Comparison of ENCODE assay signal across 7 mouse cellular contexts in genomic region chr6:55676663-55677311, GRCm38 (mm10). TPM values are rescaled to one million over a fixed set of nuclear protein-coding genes. Genes with fewer than 3 reads are reported as not detected.
A peak's percentile ranks its signal among the peaks of the same experiment; 100 is the strongest.
DNase-seq lines count a peak whose midpoint lies in the region; ATAC-seq and TF ChIP-seq lines count a peak whose summit lies in the region.

No protein-coding gene starts in this region.

- H3K9ac ChIP-seq in embryonic facial prominence, embryonic 12.5 days = peak overlapping the region; percentile 42
- no peak overlapping the region for H3K9ac ChIP-seq in heart, embryonic 16.5 days (ENCODE audit: low read length)
- 0 out of 2 replicates have a peak overlapping the region, but pooled peaks have one; percentile 38 for H3K9ac ChIP-seq in neural tube, embryonic 12.5 days

- peak; percentile 82 for ATAC-seq in embryonic facial prominence, embryonic 12.5 days (ENCODE audit: insufficient number of reproducible peaks, insufficient read depth, low FRiP score, low TSS enrichment)
- ATAC-seq in heart, embryonic 16.5 days (replicated peaks; ENCODE audit: extremely low read depth, insufficient read depth, low FRiP score) = no peak; the same call in 1 of the 2 replicates
- peak; percentile 80 for ATAC-seq in neural tube, embryonic 12.5 days (ENCODE audit: low FRiP score, low read depth)

- H3K4me2 ChIP-seq in embryonic facial prominence, embryonic 12.5 days (replicated peaks) = peak overlapping the region; percentile 70
- peak overlapping the region; percentile 54 for H3K4me2 ChIP-seq in heart, embryonic 16.5 days (ENCODE audit: low read depth, low read length)
- H3K4me2 ChIP-seq in neural tube, embryonic 12.5 days (replicated peaks) = peak overlapping the region; percentile 74

- no peak for TF ChIP-seq CTCF in E14TG2a.4 (conservative IDR thresholded peaks at IDR 0.05; ENCODE audit: low read length)

- H3K27ac ChIP-seq in embryonic facial prominence, embryonic 12.5 days = no peak overlapping the region
- H3K27ac ChIP-seq in heart, embryonic 16.5 days (ENCODE audit: low read length) = no peak overlapping the region
- no peak overlapping the region for H3K27ac ChIP-seq in neural tube, embryonic 12.5 days

- no peaks in the 10 kb centered on the region for H3K36me3 ChIP-seq in E14TG2a.4 (ENCODE audit: insufficient read depth, low read length)
- H3K36me3 ChIP-seq in embryonic facial prominence, embryonic 12.5 days = no peaks in the 10 kb centered on the region
- H3K36me3 ChIP-seq in heart, embryonic 16.5 days (ENCODE audit: control insufficient read depth, insufficient read depth) = no peaks in the 10 kb centered on the region
- H3K36me3 ChIP-seq in neural tube, embryonic 12.5 days = no peaks in the 10 kb centered on the region

- WGBS in embryonic facial prominence, embryonic 12.5 days = 2% methylated on average over 26 of the region's 27 CpGs
- WGBS in heart, embryonic 16.5 days = 2% methylated on average over 27 of the region's 27 CpGs
- WGBS in neural tube, embryonic 12.5 days = 3% methylated on average over 27 of the region's 27 CpGs

- intact Hi-C loops in left cerebral cortex, postnatal 10 days (cut with DNase I) = loop anchor here (5.0 kb wide), 2 partner anchors 139 to 154 kb away; no protein-coding TSS in a partner anchor

- DNase-seq in Muller cell, postnatal 12 days (ENCODE audit: inconsistent ontology term) = peak; percentile 60
- DNase-seq in left cerebral cortex, postnatal 10 days (ENCODE audit: extremely low spot score in 1 of 2, low spot score in 2 of 2) = peak; percentile 26 to 59
- no peak for DNase-seq in urinary bladder, adult 18-20 months (ENCODE audit: low spot score in 2 of 2)

- peaks cover 6% of the 10 kb centered on the region for H3K4me1 ChIP-seq in E14TG2a.4 (replicated peaks; ENCODE audit: low read depth, low read length)
- H3K4me1 ChIP-seq in embryonic facial prominence, embryonic 12.5 days = peaks cover 8% of the 10 kb centered on the region
- peaks cover 6% of the 10 kb centered on the region; the same call in 1 of the 2 replicates for H3K4me1 ChIP-seq in heart, embryonic 16.5 days (ENCODE audit: control insufficient read depth, insufficient read depth, low read length)
- peaks cover 9% of the 10 kb centered on the region for H3K4me1 ChIP-seq in neural tube, embryonic 12.5 days

- H3K9me3 ChIP-seq in E14TG2a.4 (ENCODE audit: low read length) = no peaks in the 10 kb centered on the region
- no peaks in the 10 kb centered on the region for H3K9me3 ChIP-seq in embryonic facial prominence, embryonic 12.5 days
- H3K9me3 ChIP-seq in heart, embryonic 16.5 days (replicated peaks; ENCODE audit: control insufficient read depth, low read length) = no peaks in the 10 kb centered on the region
- H3K9me3 ChIP-seq in neural tube, embryonic 12.5 days = no peaks in the 10 kb centered on the region

- H3K4me3 ChIP-seq in E14TG2a.4 (replicated peaks; ENCODE audit: low read length) = peak overlapping the region; percentile 71
- peak overlapping the region; percentile 32 for H3K4me3 ChIP-seq in embryonic facial prominence, embryonic 12.5 days
- H3K4me3 ChIP-seq in heart, embryonic 16.5 days (ENCODE audit: low read length) = peak overlapping the region; percentile 34
- peak overlapping the region; percentile 34 for H3K4me3 ChIP-seq in neural tube, embryonic 12.5 days

- peaks cover 24% of the 10 kb centered on the region for H3K27me3 ChIP-seq in E14TG2a.4 (ENCODE audit: insufficient read depth, low read length)
- H3K27me3 ChIP-seq in embryonic facial prominence, embryonic 12.5 days = peaks cover 23% of the 10 kb centered on the region
- peaks cover 40% of the 10 kb centered on the region for H3K27me3 ChIP-seq in heart, embryonic 16.5 days (ENCODE audit: control insufficient read depth, insufficient read depth, low read length)
- H3K27me3 ChIP-seq in neural tube, embryonic 12.5 days (replicated peaks) = peaks cover 6% of the 10 kb centered on the region; the same call in 1 of the 2 replicates

RNA-seq across cellular contexts. Expression of gene Neurod6, which starts 4.3 kb away (rescaled TPM):
- 0.52 and 0.94 TPM in 2 replicates for polyA plus RNA-seq in embryonic facial prominence, embryonic 12.5 days (2016; fragmentation: Nextera tagmentation; extraction: Ambion mirVana)
- polyA plus RNA-seq in heart, embryonic 16.5 days (2015; fragmentation: Nextera tagmentation; extraction: Ambion mirVana) = not detected in 2 replicates
- 100 to 1,000 TPM in 1 of 2 experiments, 10 to 100 TPM in 1; 78.3 to 107 TPM for total RNA-seq in left cerebral cortex, postnatal 10 days (2021)
- polyA plus RNA-seq in neural tube, embryonic 12.5 days (2016; fragmentation: Nextera tagmentation; extraction: Ambion mirVana) = 32.0 and 33.6 TPM in 2 replicates

Comparison
In these comparisons a context has a peak if more than half of its experiments do, and no peak if none do; other contexts are left out.
1. DNase-seq: peak in Muller cell, postnatal 12 days (single experiment) and left cerebral cortex, postnatal 10 days (2 of 2); none in urinary bladder, adult 18-20 months (0 of 2).
2. RNA of gene Neurod6, which starts 4.3 kb away (polyA plus RNA-seq): 32.0 to 33.6 TPM in neural tube, embryonic 12.5 days; 0.52 to 0.94 TPM in embryonic facial prominence, embryonic 12.5 days and not detected in heart, embryonic 16.5 days; every median in the first group is over 10 times any median in the second.
3. Peak in every context shown above with its lines, with median percentiles within 50 percentile points of each other: H3K4me3 ChIP-seq and H3K4me2 ChIP-seq.